Mouse (Mus musculus): ENCODE results near the gene Nr1h2. TPM values are rescaled to one million over a fixed set of nuclear protein-coding genes. Genes with fewer than 3 reads are reported as not detected.
A peak's percentile ranks its signal among the peaks of the same experiment; 100 is the strongest.

The Nr1h2 gene
- polyA plus RNA-seq, 1 experiment from 2014 or later = 71.3 TPM

- no peak for ATAC-seq
- H3K27ac ChIP-seq (ENCODE audit: low read depth, low read length) = no peak overlapping the region
- H3K36me3 ChIP-seq (ENCODE audit: control insufficient read depth, insufficient read depth) = no peaks in the 10 kb centered on the region
- H3K4me3 ChIP-seq (ENCODE audit: low read depth, low read length) = no peak overlapping the region
- 0 out of 2 replicates have a peak, but pooled peaks cover 3% of the 10 kb centered on the region for H3K27me3 ChIP-seq (replicated peaks; ENCODE audit: control insufficient read depth, insufficient read depth, low read length)
- TF ChIP-seq CTCF (IDR thresholded peaks at IDR 0.05; ENCODE audit: low read depth) = peak; percentile 81
- no peaks in the 10 kb centered on the region for H3K4me1 ChIP-seq (replicated peaks; ENCODE audit: control insufficient read depth, insufficient read depth, low read length)
- 37% methylated on average over 5 of the region's 5 CpGs for WGBS
- H3K9me3 ChIP-seq (ENCODE audit: control insufficient read depth) = 0 out of 2 replicates have a peak, but pooled peaks cover 2% of the 10 kb centered on the region
- no peak overlapping the region for H3K4me2 ChIP-seq (replicated peaks; ENCODE audit: low read depth)
- no peak overlapping the region for H3K9ac ChIP-seq (ENCODE audit: low read depth, low read length)
These were observed 52.1 kb downstream of the Nr1h2 start for GRCm38 (mm10) chr7:44501563-44502115.

DNA sequence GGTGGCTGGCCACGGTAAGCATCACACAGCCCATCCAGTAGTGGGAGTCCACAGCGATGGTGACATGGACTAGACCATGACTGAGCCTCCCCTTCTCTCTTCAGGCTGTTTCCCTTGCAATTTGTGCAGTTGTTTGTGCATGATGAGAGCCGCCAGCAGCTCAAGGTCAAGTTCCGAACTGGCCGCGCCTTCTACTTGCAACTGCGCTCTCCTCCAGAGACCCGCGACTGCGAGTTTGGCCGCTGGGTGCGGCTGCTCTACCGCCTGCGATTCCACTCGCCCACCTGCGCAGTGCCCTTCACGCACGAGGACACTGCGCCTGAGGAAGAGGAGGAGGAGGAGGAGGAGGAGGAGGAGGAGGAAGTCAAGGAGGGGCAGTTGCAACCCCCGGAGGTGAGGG, 53.7 kb downstream of the Nr1h2 start:
- Histone ChIP-seq H3K36me3 (ENCODE audit: control insufficient read depth, insufficient read depth) (no peaks in the 10 kb centered on the region), H3K27me3 (replicated peaks; ENCODE audit: control insufficient read depth, insufficient read depth, low read length) (0 out of 2 replicates have a peak, but pooled peaks cover 3% of the 10 kb centered on the region), H3K9ac (ENCODE audit: low read depth, low read length) (no peak overlapping the region), H3K27ac (ENCODE audit: low read depth, low read length) (no peak overlapping the region), H3K4me1 (replicated peaks; ENCODE audit: control insufficient read depth, insufficient read depth, low read length) (peaks cover 9% of the 10 kb centered on the region; the same call in 1 of the 2 replicates), H3K4me2 (replicated peaks; ENCODE audit: low read depth) (no peak overlapping the region), H3K9me3 (ENCODE audit: control insufficient read depth) (0 out of 2 replicates have a peak, but pooled peaks cover 2% of the 10 kb centered on the region), H3K4me3 (ENCODE audit: low read depth, low read length) (no peak overlapping the region)
- TF ChIP-seq CTCF (IDR thresholded peaks at IDR 0.05; ENCODE audit: low read depth) = no peak
- ATAC-seq = no peak
- WGBS = 45% methylated on average over 16 of the region's 20 CpGs

Small RNA genes within 50 kb of the gene (microRNA-seq; reads per million reads assigned to microRNA genes)
- not detected for gene Mir7053

Other genes with a start within 250 kb of the Nr1h2 start
- 3.5 and 3.8 TPM in 2 replicates for gene Clec11a, start 247.0 kb downstream of the Nr1h2 start, polyA plus RNA-seq (2015; fragmentation: Nextera tagmentation; extraction: Ambion mirVana)
- 0.39 and 0.44 TPM in 2 replicates for gene Shank1, start 243.7 kb downstream of the Nr1h2 start, polyA plus RNA-seq (2015; fragmentation: Nextera tagmentation; extraction: Ambion mirVana)
- 0.55 and 0.58 TPM in 2 replicates for gene Syt3, start 169.8 kb downstream of the Nr1h2 start, polyA plus RNA-seq (2015; fragmentation: Nextera tagmentation; extraction: Ambion mirVana)
- gene 1700008O03Rik, start 168.1 kb downstream of the Nr1h2 start, polyA plus RNA-seq (2015; fragmentation: Nextera tagmentation; extraction: Ambion mirVana) = 0.51 and 0.60 TPM in 2 replicates
- 0.35 and 0.54 TPM in 2 replicates for gene Lrrc4b, start 124.9 kb downstream of the Nr1h2 start, polyA plus RNA-seq (2015; fragmentation: Nextera tagmentation; extraction: Ambion mirVana)
- gene Aspdh, start 88.6 kb downstream of the Nr1h2 start, polyA plus RNA-seq (2015; fragmentation: Nextera tagmentation; extraction: Ambion mirVana) = 1.5 and 1.7 TPM in 2 replicates
- gene Josd2, start 86.0 kb downstream of the Nr1h2 start, polyA plus RNA-seq (2015; fragmentation: Nextera tagmentation; extraction: Ambion mirVana) = 28.6 and 30.3 TPM in 2 replicates
- 68.6 and 74.8 TPM in 2 replicates for gene Emc10, start 57.4 kb downstream of the Nr1h2 start, polyA plus RNA-seq (2015; fragmentation: Nextera tagmentation; extraction: Ambion mirVana)
- 4.4 and 5.2 TPM in 2 replicates for gene Fam71e1, start 57.4 kb downstream of the Nr1h2 start, polyA plus RNA-seq (2015; fragmentation: Nextera tagmentation; extraction: Ambion mirVana)
- gene Mybpc2, start 29.3 kb downstream of the Nr1h2 start, polyA plus RNA-seq (2015; fragmentation: Nextera tagmentation; extraction: Ambion mirVana) = 0.13 and 0.18 TPM in 2 replicates
- 0.17 and 0.33 TPM in 2 replicates for gene Spib, start 21.9 kb downstream of the Nr1h2 start, polyA plus RNA-seq (2015; fragmentation: Nextera tagmentation; extraction: Ambion mirVana)
- 16.8 and 18.3 TPM in 2 replicates for gene Pold1, start 5.1 kb downstream of the Nr1h2 start, polyA plus RNA-seq (2015; fragmentation: Nextera tagmentation; extraction: Ambion mirVana)
- 0.99 and 1.1 TPM in 2 replicates for gene Napsa, start 18.4 kb upstream of the Nr1h2 start, polyA plus RNA-seq (2015; fragmentation: Nextera tagmentation; extraction: Ambion mirVana)
- 0.20 TPM in 2 replicates for gene Kcnc3, start 36.7 kb upstream of the Nr1h2 start, polyA plus RNA-seq (2015; fragmentation: Nextera tagmentation; extraction: Ambion mirVana)
- 114 and 141 TPM in 2 replicates for gene Myh14, start 116.9 kb upstream of the Nr1h2 start, polyA plus RNA-seq (2015; fragmentation: Nextera tagmentation; extraction: Ambion mirVana)
- not detected in 2 replicates for gene Izumo2, start 154.8 kb upstream of the Nr1h2 start, polyA plus RNA-seq (2015; fragmentation: Nextera tagmentation; extraction: Ambion mirVana)
- 35.1 and 37.0 TPM in 2 replicates for gene Vrk3, start 194.5 kb upstream of the Nr1h2 start, polyA plus RNA-seq (2015; fragmentation: Nextera tagmentation; extraction: Ambion mirVana)
- 0.24 and 0.26 TPM in 2 replicates for gene Zfp473, start 197.1 kb upstream of the Nr1h2 start, polyA plus RNA-seq (2015; fragmentation: Nextera tagmentation; extraction: Ambion mirVana)